Mouse (Mus musculus) liver, embryonic 16.5 days (tissue): ENCODE data around the gene Lcor. TPM values are rescaled to one million over a fixed set of nuclear protein-coding genes. Genes with fewer than 3 reads are reported as not detected.

Source experiments
- ATAC-seq: fragments of 200-750 bp; cut with Nextera tagmentation; 2 replicates; pipeline ENCODE4 v1.8.0; 2017; ENCODE audit warnings: low read depth, mild to moderate bottlenecking, moderate number of reproducible peaks, moderate library complexity
- H3K27ac ChIP-seq: fragments of 300-500 bp; sonication (generic); 2 replicates; pipeline ENCODE4 v1.5.1; 2014; ENCODE audit warnings: mild to moderate bottlenecking, low read length
- H3K27me3 ChIP-seq: fragments of 300-500 bp; sonication (generic); 2 replicates; pipeline ENCODE4 v1.6.1; 2014; ENCODE audit warnings: low read depth, low read length, mixed read lengths; ENCODE audit not compliant: control insufficient read depth, insufficient read depth
- H3K36me3 ChIP-seq: fragments of 300-500 bp; sonication (generic); 2 replicates; pipeline ENCODE4 v1.6.1; 2014; ENCODE audit warnings: mild to moderate bottlenecking; ENCODE audit not compliant: control insufficient read depth, insufficient read depth
- H3K4me1 ChIP-seq: fragments of 300-500 bp; sonication (generic); 2 replicates; pipeline ENCODE4 v1.6.1; 2014; ENCODE audit warnings: low read depth, low read length, mixed read lengths; ENCODE audit not compliant: control insufficient read depth
- H3K4me2 ChIP-seq: fragments of 300-500 bp; sonication (generic); 2 replicates; pipeline ENCODE4 v1.6.1; 2014; ENCODE audit warnings: low read depth, low read length, mixed read lengths
- H3K4me3 ChIP-seq: fragments of 300-500 bp; sonication (generic); 2 replicates; pipeline ENCODE4 v1.5.1; 2014; ENCODE audit warnings: low read depth, mild to moderate bottlenecking, low read length
- H3K9ac ChIP-seq: fragments of 300-500 bp; sonication (generic); 2 replicates; pipeline ENCODE4 v1.6.1; 2014; ENCODE audit warnings: low read depth, low read length
- H3K9me3 ChIP-seq: fragments of 300-500 bp; sonication (generic); replicated peaks from 2 replicates; pipeline ENCODE4 v1.6.1; 2016; ENCODE audit warnings: low read length; ENCODE audit not compliant: control insufficient read depth
- WGBS: fragments of 180-500 bp; shearing (Covaris S2); extraction: QIAGEN DNeasy Blood & Tissue Kit; methylation state at CpG from one replicate; pipeline ENCODE4 v1.1.7; 2014; ENCODE audit not compliant: insufficient replicate concordance; 5-methylcytosine and 5-hydroxymethylcytosine counted together
- polyA plus RNA-seq: library from polyadenylated mRNA; unstranded; fragments of >200 nt; fragmentation: Nextera tagmentation; extraction: Ambion mirVana; gene quantifications from 2 replicates; pipeline ENCODE4 v1.2.1, GENCODE M21; 2015

The Lcor gene
- polyA plus RNA-seq, 1 experiment from 2014 or later = 6.9 TPM

- no peak for ATAC-seq
- Histone ChIP-seq H3K27me3 (no peaks in the 10 kb centered on the region), H3K4me1 (no peaks in the 10 kb centered on the region), H3K4me2 (no peak overlapping the region), H3K36me3 (no peaks in the 10 kb centered on the region), H3K9me3 (no peaks in the 10 kb centered on the region), H3K9ac (no peak overlapping the region), H3K27ac (no peak overlapping the region), H3K4me3 (no peak overlapping the region)
- WGBS = 59% methylated on average over 9 of the region's 9 CpGs
Measured at GRCm38 (mm10) chr19:41462166-41462735, 20.2 kb upstream of the Lcor start.

GRCm38 (mm10) chr19:41463841-41464240, 18.6 kb upstream of the Lcor start:
- Histone ChIP-seq H3K4me1 (no peaks in the 10 kb centered on the region), H3K27ac (no peak overlapping the region), H3K27me3 (no peaks in the 10 kb centered on the region), H3K4me2 (no peak overlapping the region), H3K9me3 (no peaks in the 10 kb centered on the region), H3K36me3 (no peaks in the 10 kb centered on the region), H3K9ac (no peak overlapping the region), H3K4me3 (no peak overlapping the region)
- WGBS = 70% methylated on average over 5 of the region's 5 CpGs
- no peak for ATAC-seq

DNA sequence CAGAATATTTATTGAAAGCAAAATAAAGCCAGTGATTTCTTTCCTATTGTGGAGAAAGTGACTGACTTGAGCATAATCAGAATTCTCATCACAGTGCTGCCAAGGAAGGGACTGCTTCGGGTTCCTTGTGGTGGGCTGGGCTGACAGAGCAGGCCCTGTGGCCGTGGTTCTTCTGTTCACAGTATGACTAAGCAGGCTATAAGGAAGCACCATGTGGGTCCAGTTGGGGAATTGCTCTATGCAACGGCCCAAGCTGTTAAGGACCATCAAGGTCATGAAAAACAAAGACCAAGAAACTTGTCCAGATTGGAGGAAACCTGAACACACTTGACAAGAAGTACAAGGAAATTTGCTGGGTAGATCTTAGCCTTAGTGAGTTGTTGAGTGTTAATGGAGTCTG, 16.0 kb upstream of the Lcor start:
- Histone ChIP-seq H3K9ac (no peak overlapping the region), H3K27ac (no peak overlapping the region), H3K27me3 (no peaks in the 10 kb centered on the region), H3K4me3 (no peak overlapping the region), H3K36me3 (no peaks in the 10 kb centered on the region), H3K4me1 (no peaks in the 10 kb centered on the region), H3K4me2 (no peak overlapping the region), H3K9me3 (no peaks in the 10 kb centered on the region)
- WGBS = 50% methylated on average over 3 of the region's 3 CpGs
- ATAC-seq = no peak

DNA sequence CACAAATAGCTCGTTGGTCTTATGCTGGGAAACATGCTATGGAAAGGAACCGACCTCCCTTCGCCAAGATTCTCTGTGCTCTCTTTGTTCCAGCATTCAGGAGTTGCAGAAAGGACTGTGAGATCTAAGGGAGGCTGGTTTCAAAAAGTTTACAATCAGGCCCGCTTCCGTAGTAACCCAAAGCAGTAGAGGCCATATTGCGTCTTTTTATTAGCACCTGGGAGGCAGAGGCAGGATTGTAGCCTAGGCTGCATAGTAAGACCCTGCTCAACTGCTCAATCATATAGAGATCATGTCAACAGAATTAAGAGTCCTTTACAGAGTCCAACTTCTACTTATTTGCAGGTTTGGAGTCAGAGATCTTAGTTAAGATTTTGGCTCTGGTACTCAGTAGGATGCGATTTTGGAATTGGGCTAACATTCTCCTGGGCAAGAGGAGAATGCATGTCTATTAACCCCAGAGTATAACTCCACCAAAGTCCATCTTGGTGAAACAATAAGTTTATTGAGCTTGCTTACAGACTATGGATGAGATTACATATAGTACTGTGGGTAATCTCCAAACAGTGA, 8.8 kb upstream of the Lcor start:
- Histone ChIP-seq H3K36me3 (no peaks in the 10 kb centered on the region), H3K4me2 (no peak overlapping the region), H3K9ac (no peak overlapping the region), H3K4me1 (no peaks in the 10 kb centered on the region), H3K4me3 (no peak overlapping the region), H3K27ac (no peak overlapping the region), H3K27me3 (no peaks in the 10 kb centered on the region), H3K9me3 (no peaks in the 10 kb centered on the region)
- ATAC-seq = no peak
- 78% methylated on average over 7 of the region's 7 CpGs for WGBS

- Histone ChIP-seq H3K4me1 (no peaks in the 10 kb centered on the region), H3K36me3 (no peaks in the 10 kb centered on the region), H3K9ac (no peak overlapping the region), H3K27me3 (no peaks in the 10 kb centered on the region), H3K9me3 (no peaks in the 10 kb centered on the region), H3K27ac (peak overlapping the region; percentile 36), H3K4me3 (no peak overlapping the region), H3K4me2 (peak overlapping the region; percentile 27; the same call in 1 of the 2 replicates)
- 34% methylated on average over 2 of the region's 2 CpGs for WGBS
- peak; percentile 79 for ATAC-seq
Measured at GRCm38 (mm10) chr19:41474943-41475342, 7.5 kb upstream of the Lcor start.

DNA sequence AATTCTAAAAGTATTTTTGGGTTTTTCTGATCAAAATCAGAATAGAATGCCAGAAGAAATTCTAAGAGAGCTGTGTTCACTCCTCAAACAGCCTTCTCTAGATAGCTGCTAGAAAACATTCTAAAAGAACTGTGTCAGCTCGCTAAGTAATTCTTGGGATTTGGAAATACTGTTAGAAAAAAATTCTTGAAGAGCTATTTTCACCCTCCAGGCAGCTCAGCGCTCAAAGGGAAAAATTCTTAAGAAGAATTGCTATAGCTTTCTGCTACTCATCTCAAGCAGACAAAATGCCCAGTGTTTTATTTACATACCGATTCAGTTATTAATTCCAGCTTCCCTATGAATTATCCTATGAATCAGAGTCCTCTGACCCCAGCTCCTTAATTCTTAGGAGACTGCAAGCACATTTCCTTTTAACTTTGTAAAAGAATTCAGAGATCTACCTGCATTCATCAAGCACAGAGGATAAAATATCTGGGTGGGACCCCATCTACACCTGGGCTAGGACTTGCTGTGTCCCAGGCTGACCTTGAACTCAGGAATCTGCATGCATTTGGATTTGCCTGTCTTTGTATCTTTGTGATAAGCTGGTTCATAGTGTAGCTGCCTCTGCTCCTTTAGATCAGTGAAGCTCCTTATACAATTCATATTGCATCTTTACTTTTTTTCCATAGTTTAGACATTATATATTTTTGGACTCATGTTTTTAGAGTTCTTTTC, 5.7 kb upstream of the Lcor start:
- Histone ChIP-seq H3K27ac (no peak overlapping the region), H3K9me3 (no peaks in the 10 kb centered on the region), H3K4me3 (no peak overlapping the region), H3K9ac (no peak overlapping the region), H3K4me2 (no peak overlapping the region), H3K27me3 (no peaks in the 10 kb centered on the region), H3K36me3 (no peaks in the 10 kb centered on the region), H3K4me1 (peaks cover 4% of the 10 kb centered on the region)
- 82% methylated on average over 3 of the region's 3 CpGs for WGBS
- ATAC-seq = no peak

- Histone ChIP-seq H3K9ac (peak overlapping the region; percentile 98), H3K27me3 (no peaks in the 10 kb centered on the region), H3K4me1 (peaks cover 11% of the 10 kb centered on the region), H3K4me3 (peak overlapping the region; percentile 97), H3K36me3 (no peaks in the 10 kb centered on the region), H3K4me2 (peak overlapping the region; percentile 91), H3K9me3 (no peaks in the 10 kb centered on the region), H3K27ac (peak overlapping the region; percentile 99)
- no peak for ATAC-seq
- WGBS = 4% methylated on average over 15 of the region's 15 CpGs
Measured at GRCm38 (mm10) chr19:41481030-41481886, 1.2 kb upstream of the Lcor start.

DNA sequence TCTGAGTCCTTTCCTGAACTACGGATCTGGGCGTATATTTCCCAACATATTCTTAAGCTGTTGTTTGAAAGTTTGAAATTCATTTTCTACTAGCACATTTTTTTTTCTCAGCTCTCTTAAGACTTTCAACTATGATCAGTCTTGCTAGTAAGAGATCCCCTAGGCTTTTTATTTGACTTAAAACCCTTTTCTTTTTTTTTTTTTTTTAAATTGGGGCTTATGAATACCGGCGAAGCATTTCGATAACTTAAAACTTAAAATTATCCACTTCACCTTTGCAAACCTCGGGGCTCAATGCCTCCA, 599 bp upstream of the Lcor start:
- Histone ChIP-seq H3K27ac (peak overlapping the region; percentile 99), H3K9me3 (no peaks in the 10 kb centered on the region), H3K27me3 (no peaks in the 10 kb centered on the region), H3K9ac (peak overlapping the region; percentile 98), H3K4me3 (peak overlapping the region; percentile 97), H3K4me1 (peaks cover 14% of the 10 kb centered on the region), H3K4me2 (peak overlapping the region; percentile 91), H3K36me3 (no peaks in the 10 kb centered on the region)
- WGBS = 2% methylated on average over 6 of the region's 6 CpGs
- ATAC-seq = no peak
